In genomic region chr19:5067867-5068569, GRCm38 (mm10) we compare ENCODE assay signal across 8 mouse cellular contexts. TPM values are rescaled to one million over a fixed set of nuclear protein-coding genes. Genes with fewer than 3 reads are reported as not detected.
A peak's percentile ranks its signal among the peaks of the same experiment; 100 is the strongest.
DNase-seq lines count a peak whose midpoint lies in the region; ATAC-seq lines count a peak whose summit lies in the region.

Gene Cd248, plus strand, starts transcription at chr19:5068078.

- H3K27me3 ChIP-seq in forebrain, embryonic 16.5 days (replicated peaks; ENCODE audit: control insufficient read depth, insufficient read depth, low read length), result peaks cover 6% of the 10 kb centered on the region; the same call in 1 of the 2 replicates
- H3K27me3 ChIP-seq in limb, embryonic 12.5 days, result peaks cover 9% of the 10 kb centered on the region
- H3K27me3 ChIP-seq in midbrain, embryonic 16.5 days (ENCODE audit: control insufficient read depth, insufficient read depth, low read depth, low read length), result peaks cover 27% of the 10 kb centered on the region

- ATAC-seq in forebrain, embryonic 16.5 days, result peak; percentile 32; the same call in 1 of the 2 replicates
- ATAC-seq in limb, embryonic 12.5 days (ENCODE audit: insufficient number of reproducible peaks, insufficient read depth, low FRiP score, low TSS enrichment, low read depth), result peak; percentile 46
- no peak for ATAC-seq in midbrain, embryonic 16.5 days

- H3K9ac ChIP-seq in forebrain, embryonic 16.5 days (replicated peaks; ENCODE audit: low read depth, low read length), result peak within 1 kb of the TSS; percentile 52
- H3K9ac ChIP-seq in limb, embryonic 12.5 days (replicated peaks), result peak within 1 kb of the TSS; percentile 86
- peak within 1 kb of the TSS; percentile 66 for H3K9ac ChIP-seq in midbrain, embryonic 16.5 days (ENCODE audit: low read depth, low read length)

- no peaks in the 10 kb centered on the region for H3K36me3 ChIP-seq in forebrain, embryonic 16.5 days (ENCODE audit: control insufficient read depth, insufficient read depth)
- H3K36me3 ChIP-seq in limb, embryonic 12.5 days, result no peaks in the 10 kb centered on the region
- H3K36me3 ChIP-seq in midbrain, embryonic 16.5 days (ENCODE audit: control insufficient read depth, insufficient read depth, low read length), result no peaks in the 10 kb centered on the region

- H3K4me3 ChIP-seq in forebrain, embryonic 16.5 days (replicated peaks; ENCODE audit: low read length), result peak within 1 kb of the TSS; percentile 45
- H3K4me3 ChIP-seq in limb, embryonic 12.5 days (replicated peaks), result peak within 1 kb of the TSS; percentile 69
- H3K4me3 ChIP-seq in midbrain, embryonic 16.5 days (ENCODE audit: low read depth, low read length), result peak within 1 kb of the TSS; percentile 41

- peaks cover 35% of the 10 kb centered on the region for H3K4me1 ChIP-seq in forebrain, embryonic 16.5 days (replicated peaks; ENCODE audit: control insufficient read depth, insufficient read depth, low read length)
- peaks cover 62% of the 10 kb centered on the region for H3K4me1 ChIP-seq in limb, embryonic 12.5 days (replicated peaks)
- peaks cover 15% of the 10 kb centered on the region for H3K4me1 ChIP-seq in midbrain, embryonic 16.5 days (ENCODE audit: control insufficient read depth, insufficient read depth, low read length)

- WGBS in forebrain, embryonic 16.5 days, result 2% methylated on average over 41 of the region's 56 CpGs
- 1% methylated on average over 55 of the region's 56 CpGs for WGBS in limb, embryonic 12.5 days
- under 1% methylated on average over 49 of the region's 56 CpGs for WGBS in midbrain, embryonic 16.5 days

- peak within 1 kb of the TSS; percentile 84 for H3K4me2 ChIP-seq in forebrain, embryonic 16.5 days (ENCODE audit: low read length)
- peak within 1 kb of the TSS; percentile 99 for H3K4me2 ChIP-seq in limb, embryonic 12.5 days
- peak within 1 kb of the TSS; percentile 76 for H3K4me2 ChIP-seq in midbrain, embryonic 16.5 days (ENCODE audit: low read length)

- H3K9me3 ChIP-seq in forebrain, embryonic 16.5 days (ENCODE audit: control insufficient read depth, low read length), result no peaks in the 10 kb centered on the region
- H3K9me3 ChIP-seq in limb, embryonic 12.5 days, result no peaks in the 10 kb centered on the region
- no peaks in the 10 kb centered on the region for H3K9me3 ChIP-seq in midbrain, embryonic 16.5 days (replicated peaks; ENCODE audit: control insufficient read depth, low read length, poor library complexity, severe bottlenecking)

- peak; percentile 79 for DNase-seq in 3T3-L1 (ENCODE audit: low read depth, low spot score)
- peak; percentile 51 for DNase-seq in ZHBTc4 (ENCODE audit: low read depth, low spot score)
- DNase-seq in heart, postnatal 4 days, result peak; percentile 86
- no peak for DNase-seq in c-Kit-positive CD71-positive TER-119-positive erythroid progenitor cells, embryonic 14.5 days (ENCODE audit: low spot score)
- no peak for DNase-seq in thymus, postnatal 10 days (ENCODE audit: low spot score in 2 of 2)

- 0 out of 2 replicates have a peak within 1 kb of the TSS, but pooled peaks have one; percentile 8 for H3K27ac ChIP-seq in forebrain, embryonic 16.5 days (ENCODE audit: low read length)
- peak within 1 kb of the TSS; percentile 99 for H3K27ac ChIP-seq in limb, embryonic 12.5 days
- H3K27ac ChIP-seq in midbrain, embryonic 16.5 days (ENCODE audit: low read length), result no peak within 1 kb of the TSS

RNA-seq across cellular contexts. Expression of gene Cd248, which starts in this region (rescaled TPM):
- 11.9 and 14.3 TPM in 2 replicates for polyA plus RNA-seq in forebrain, embryonic 16.5 days (2015; fragmentation: Nextera tagmentation; extraction: Ambion mirVana)
- 10 to 100 TPM; 25.8 to 27.1 TPM for total RNA-seq in heart, postnatal 4 days (2021)
- 30.6 and 38.1 TPM in 2 replicates for polyA plus RNA-seq in limb, embryonic 12.5 days (2016; fragmentation: Nextera tagmentation; extraction: Ambion mirVana)
- 16.0 and 16.5 TPM in 2 replicates for polyA plus RNA-seq in midbrain, embryonic 16.5 days (2015; fragmentation: Nextera tagmentation; extraction: Ambion mirVana)

Comparison
In these comparisons a context has a peak if more than half of its experiments do, and no peak if none do; other contexts are left out.
1. DNase-seq: peak in 3T3-L1 (single experiment), ZHBTc4 (single experiment) and heart, postnatal 4 days (single experiment); none in c-Kit-positive CD71-positive TER-119-positive erythroid progenitor cells, embryonic 14.5 days (single experiment) and thymus, postnatal 10 days (0 of 2).
2. Peak in every context shown above with its lines, with median percentiles within 50 percentile points of each other: H3K4me2 ChIP-seq, H3K4me3 ChIP-seq and H3K9ac ChIP-seq.